9 mouse cellular contexts compared by ENCODE assay signal in genomic region chr16:63872313-63872712, GRCm38 (mm10). TPM values are rescaled to one million over a fixed set of nuclear protein-coding genes. Genes with fewer than 3 reads are reported as not detected.
DNase-seq lines count a peak whose midpoint lies in the region; ATAC-seq and TF ChIP-seq lines count a peak whose summit lies in the region.
"Had no signal": no experiment of that assay in that cellular context is flagged by ENCODE, and none has a peak within 500 bp of the region (broad histone marks: within the 10 kb centered on the region; RNA-seq: fewer than 3 reads in every experiment).

No protein-coding gene starts in this region.

- no peaks in the 10 kb centered on the region for H3K27me3 ChIP-seq in kidney, embryonic 15.5 days
- H3K27me3 ChIP-seq in liver, postnatal 0 days (ENCODE audit: insufficient read depth, low read length), result no peaks in the 10 kb centered on the region
- H3K27me3 ChIP-seq: lung, embryonic 15.5 days had no signal

- H3K9me3 ChIP-seq in kidney, embryonic 15.5 days (replicated peaks), result no peaks in the 10 kb centered on the region
- H3K9me3 ChIP-seq in liver, postnatal 0 days (ENCODE audit: low read length), result no peaks in the 10 kb centered on the region
- H3K9me3 ChIP-seq: lung, embryonic 15.5 days had no signal

- no peak overlapping the region for H3K9ac ChIP-seq in kidney, embryonic 15.5 days
- no peak overlapping the region for H3K9ac ChIP-seq in liver, postnatal 0 days (replicated peaks)
- H3K9ac ChIP-seq: lung, embryonic 15.5 days had no signal

- no peak overlapping the region for H3K4me3 ChIP-seq in kidney, embryonic 15.5 days (replicated peaks)
- no peak overlapping the region for H3K4me3 ChIP-seq in liver, postnatal 0 days (ENCODE audit: low read depth, low read length)
- H3K4me3 ChIP-seq: lung, embryonic 15.5 days had no signal

- H3K4me1 ChIP-seq in kidney, embryonic 15.5 days, result no peaks in the 10 kb centered on the region
- H3K4me1 ChIP-seq in liver, postnatal 0 days (ENCODE audit: insufficient read depth), result no peaks in the 10 kb centered on the region
- H3K4me1 ChIP-seq: lung, embryonic 15.5 days had no signal

- no peak for TF ChIP-seq EP300 in liver, postnatal 0 days (IDR thresholded peaks at IDR 0.05; ENCODE audit: low read depth)

- H3K36me3 ChIP-seq in kidney, embryonic 15.5 days, result no peaks in the 10 kb centered on the region
- no peaks in the 10 kb centered on the region for H3K36me3 ChIP-seq in liver, postnatal 0 days (replicated peaks; ENCODE audit: insufficient read depth, low read length)
- H3K36me3 ChIP-seq: lung, embryonic 15.5 days had no signal

- 11% methylated on average over 7 of the region's 7 CpGs for WGBS in kidney, embryonic 15.5 days
- 11% methylated on average over 7 of the region's 7 CpGs for WGBS in liver, postnatal 0 days (ENCODE audit: insufficient replicate concordance)

- no peak overlapping the region for H3K4me2 ChIP-seq in kidney, embryonic 15.5 days
- no peak overlapping the region for H3K4me2 ChIP-seq in liver, postnatal 0 days (ENCODE audit: low read depth, low read length)
- H3K4me2 ChIP-seq: lung, embryonic 15.5 days had no signal

- H3K27ac ChIP-seq in kidney, embryonic 15.5 days, result no peak overlapping the region
- no peak overlapping the region for H3K27ac ChIP-seq in liver, postnatal 0 days (ENCODE audit: low read depth)
- H3K27ac ChIP-seq: lung, embryonic 15.5 days had no signal

- no peak for ATAC-seq in kidney, embryonic 15.5 days (replicated peaks; ENCODE audit: low FRiP score)
- no peak for ATAC-seq in liver, postnatal 0 days

- peak; percentile 6 to 50 for DNase-seq in kidney, postnatal 25 days
- DNase-seq in CD4-positive, CD25-positive, alpha-beta regulatory T cell, adult 2 months (ENCODE audit: low read depth, low spot score), result peak; percentile 36
- peak; percentile 8 for DNase-seq in MN1 (ENCODE audit: low spot score)
- DNase-seq in cerebellum, postnatal 25 days, result peak; percentile 60 to 74
- DNase-seq in liver, postnatal 0 days, result peak; percentile 20
- DNase-seq in thymus, postnatal 4 days, result peak; percentile 30
- DNase-seq in urinary bladder, adult 2 months (ENCODE audit: low spot score), result no peak

- TF ChIP-seq CTCF in liver, postnatal 0 days (IDR thresholded peaks at IDR 0.05; ENCODE audit: low read depth), result peak; percentile 73

RNA-seq across cellular contexts. Expression of gene Epha3, which starts 8.3 kb away (rescaled TPM):
- 12.0 and 14.6 TPM in 2 replicates for polyA plus RNA-seq in kidney, embryonic 15.5 days (2015; fragmentation: Nextera tagmentation; extraction: Ambion mirVana)
- 0.67 and 0.78 TPM in 2 replicates for polyA plus RNA-seq in liver, postnatal 0 days (2015; fragmentation: Nextera tagmentation; extraction: Ambion mirVana)
- 4.7 and 5.8 TPM in 2 replicates for polyA plus RNA-seq in urinary bladder, adult 2 months (2012; rRNA removed)
